Mouse (Mus musculus) forebrain, embryonic 14.5 days (tissue): ENCODE results near the gene Olfr95. TPM values are rescaled to one million over a fixed set of nuclear protein-coding genes. Genes with fewer than 3 reads are reported as not detected.

ENCODE experiments used
- ATAC-seq: fragments of 200-750 bp; cut with Nextera tagmentation; 2 replicates; pipeline ENCODE4 v1.8.0; 2017; ENCODE audit warnings: mild to moderate bottlenecking, moderate library complexity
- DNase-seq: peaks from one replicate; pipeline ENCODE4 v3.0.0-alpha.2; 2015; ENCODE audit warnings: low spot score
- H3K27ac ChIP-seq: fragments of 300-500 bp; sonication (generic); 2 replicates; pipeline ENCODE4 v1.5.1; 2014; ENCODE audit warnings: low read depth, mild to moderate bottlenecking, control low read depth, low read length, moderate library complexity
- H3K27me3 ChIP-seq: fragments of 300-500 bp; sonication (generic); replicated peaks from 2 replicates; pipeline ENCODE4 v1.6.1; 2014; ENCODE audit warnings: low read length, control low read depth, mixed read lengths; ENCODE audit not compliant: control insufficient read depth, insufficient read depth
- H3K36me3 ChIP-seq: fragments of 300-500 bp; sonication (generic); 2 replicates; pipeline ENCODE4 v1.6.1; 2014; ENCODE audit warnings: low read length, control low read depth; ENCODE audit not compliant: control insufficient read depth, insufficient read depth
- H3K4me1 ChIP-seq: fragments of 300-500 bp; sonication (generic); 2 replicates; pipeline ENCODE4 v1.6.1; 2014; ENCODE audit warnings: antibody characterized with exemption, low read length, control low read depth; ENCODE audit not compliant: control insufficient read depth, insufficient read depth
- H3K4me2 ChIP-seq: fragments of 300-500 bp; sonication (generic); 2 replicates; pipeline ENCODE4 v1.6.1; 2014; ENCODE audit warnings: mild to moderate bottlenecking, control low read depth, low read length
- H3K4me3 ChIP-seq: fragments of 300-500 bp; sonication (generic); 2 replicates; pipeline ENCODE4 v1.5.1; 2014; ENCODE audit warnings: low read depth, low read length, control low read depth
- H3K9ac ChIP-seq: fragments of 300-500 bp; sonication (generic); 2 replicates; pipeline ENCODE4 v1.6.1; 2014; ENCODE audit warnings: mild to moderate bottlenecking, low read length, control low read depth, moderate library complexity
- H3K9me3 ChIP-seq: fragments of 300-500 bp; sonication (generic); replicated peaks from 2 replicates; pipeline ENCODE4 v1.6.1; 2016; ENCODE audit warnings: low read length, control low read depth, mixed read lengths; ENCODE audit not compliant: control insufficient read depth
- WGBS: fragments of 180-500 bp; shearing (Covaris S2); extraction: QIAGEN DNeasy Blood & Tissue Kit; methylation state at CpG from one replicate; pipeline ENCODE4 v1.1.7; 2014; 5-methylcytosine and 5-hydroxymethylcytosine counted together
- polyA plus RNA-seq: library from polyadenylated mRNA; unstranded; fragments of >200 nt; fragmentation: Nextera tagmentation; extraction: Ambion mirVana; gene quantifications from 2 replicates; pipeline ENCODE4 v1.2.1, GENCODE M21; 2014

Gene Olfr95
- polyA plus RNA-seq, 1 experiment from 2014 or later: not detected

DNA sequence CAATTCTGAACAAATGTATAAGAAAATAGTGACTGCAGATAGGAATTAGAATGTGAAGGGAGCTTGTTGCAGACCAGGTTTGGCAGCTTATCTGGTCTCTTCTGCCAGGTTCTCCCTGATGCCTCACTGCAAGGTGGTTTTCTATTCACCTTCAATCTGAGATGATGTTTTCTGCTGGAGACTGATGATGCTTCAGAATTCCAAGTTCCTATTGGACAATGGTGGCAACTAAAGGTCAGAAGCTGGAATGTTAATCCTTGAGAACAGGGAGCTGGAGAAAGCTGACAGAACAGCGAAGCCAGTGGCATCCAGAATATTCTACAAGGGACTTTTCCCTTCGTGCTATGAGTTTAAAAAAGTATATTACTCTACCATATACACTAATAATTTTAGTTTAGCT is 22.2 kb downstream of the Olfr95 start:
- no peak overlapping the region for H3K9ac ChIP-seq
- H3K4me1 ChIP-seq: no peaks in the 10 kb centered on the region
- ATAC-seq: no peak
- WGBS: 29% methylated on average over 2 of the region's 2 CpGs
- H3K36me3 ChIP-seq: no peaks in the 10 kb centered on the region
- H3K4me2 ChIP-seq: no peak overlapping the region
- no peak overlapping the region for H3K4me3 ChIP-seq
- H3K9me3 ChIP-seq: no peaks in the 10 kb centered on the region
- H3K27ac ChIP-seq: no peak overlapping the region
- no peaks in the 10 kb centered on the region for H3K27me3 ChIP-seq
- DNase-seq: peak; percentile 12

DNA sequence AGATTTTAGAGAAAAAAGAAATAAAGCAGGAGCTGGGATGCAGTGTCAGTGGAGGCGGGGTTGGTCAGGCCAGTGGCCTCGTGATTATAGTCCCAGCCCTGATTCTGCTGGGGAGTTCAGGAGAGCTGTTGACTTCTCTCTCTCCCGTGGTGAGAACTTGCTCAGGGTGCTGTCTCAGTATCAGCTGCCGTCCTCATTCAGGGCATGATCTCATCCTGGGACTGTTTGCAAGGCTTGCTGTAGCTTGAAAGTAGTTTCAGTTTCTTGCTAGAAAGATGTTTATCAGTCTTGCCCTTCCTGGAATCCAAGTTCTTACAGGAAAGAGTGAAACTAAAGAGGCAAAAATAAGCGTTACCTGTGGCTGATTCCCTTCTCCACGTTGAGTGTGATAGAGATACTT is 27.4 kb downstream of the Olfr95 start:
- H3K9me3 ChIP-seq: no peaks in the 10 kb centered on the region
- no peaks in the 10 kb centered on the region for H3K36me3 ChIP-seq
- H3K27ac ChIP-seq: no peak overlapping the region
- no peak overlapping the region for H3K9ac ChIP-seq
- H3K4me3 ChIP-seq: no peak overlapping the region
- no peak for DNase-seq
- no peak for ATAC-seq
- H3K4me2 ChIP-seq: no peak overlapping the region
- H3K27me3 ChIP-seq: no peaks in the 10 kb centered on the region
- WGBS: 60% methylated on average over 6 of the region's 6 CpGs
- H3K4me1 ChIP-seq: no peaks in the 10 kb centered on the region

DNA sequence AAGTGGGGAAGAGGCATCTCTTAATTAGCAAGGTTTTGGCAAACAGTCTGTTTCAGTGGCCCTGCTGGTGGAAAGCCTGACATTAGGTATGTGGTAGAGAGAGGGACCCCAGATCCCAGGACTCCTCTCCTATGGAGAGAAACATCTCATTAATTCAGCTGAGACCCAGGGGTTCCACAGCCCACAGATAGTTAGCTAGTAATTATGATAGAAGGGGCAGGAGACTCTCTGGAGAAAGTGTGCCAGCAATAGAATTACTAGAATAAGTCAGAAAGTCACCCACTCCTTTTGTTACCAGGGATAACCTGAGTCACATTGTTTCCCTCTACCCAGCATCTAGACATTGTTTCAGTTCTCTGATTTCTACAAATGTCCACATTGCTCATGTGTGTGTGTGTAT is 51.5 kb downstream of the Olfr95 start, which contains the start of gene Olfr93:
TSS of gene Olfr93 (minus strand) at position 101 of the 400 bp plus-strand sequence.
- DNase-seq (no peak), ATAC-seq (no peak)
- Histone ChIP-seq H3K27me3 (no peaks in the 10 kb centered on the region), H3K27ac (no peak within 1 kb of the TSS), H3K36me3 (no peaks in the 10 kb centered on the region), H3K4me2 (no peak within 1 kb of the TSS), H3K4me3 (no peak within 1 kb of the TSS), H3K9ac (no peak within 1 kb of the TSS), H3K4me1 (no peaks in the 10 kb centered on the region), H3K9me3 (no peaks in the 10 kb centered on the region)

Other genes starting within 250 kb of the Olfr95 start
- 0.35 TPM in 1 of 2 replicates, not detected in the other for gene 2410137M14Rik, start 231.9 kb downstream of the Olfr95 start, polyA plus RNA-seq
- 0.77 and 1.0 TPM in 2 replicates for gene H2-M5, start 223.6 kb downstream of the Olfr95 start, polyA plus RNA-seq
- gene Zfp57, start 212.0 kb downstream of the Olfr95 start, polyA plus RNA-seq: 199 and 268 TPM in 2 replicates
- gene Mog, start 189.7 kb downstream of the Olfr95 start, polyA plus RNA-seq: 0.98 and 1.4 TPM in 2 replicates
- gene Gabbr1, start 167.2 kb downstream of the Olfr95 start, polyA plus RNA-seq: 53.4 and 60.5 TPM in 2 replicates
- not detected in 2 replicates for gene Olfr90, start 124.6 kb downstream of the Olfr95 start, polyA plus RNA-seq
- not detected in 2 replicates for gene Olfr91, start 114.8 kb downstream of the Olfr95 start, polyA plus RNA-seq
- gene Olfr92, start 93.0 kb downstream of the Olfr95 start, polyA plus RNA-seq: not detected in 2 replicates
- not detected in 2 replicates for gene Olfr93, start 51.6 kb downstream of the Olfr95 start, polyA plus RNA-seq
- not detected in 2 replicates for gene Ubd, start 19.2 kb downstream of the Olfr95 start, polyA plus RNA-seq
- not detected in 2 replicates for gene Olfr94, start 12.1 kb downstream of the Olfr95 start, polyA plus RNA-seq
- not detected in 2 replicates for gene Olfr96, start 7.0 kb upstream of the Olfr95 start, polyA plus RNA-seq
- not detected in 2 replicates for gene Olfr97, start 24.2 kb upstream of the Olfr95 start, polyA plus RNA-seq
- not detected in 2 replicates for gene Olfr98, start 50.6 kb upstream of the Olfr95 start, polyA plus RNA-seq
- gene H2-M3, start 57.1 kb upstream of the Olfr95 start, polyA plus RNA-seq: 1.1 and 1.2 TPM in 2 replicates
- not detected in 2 replicates for gene Olfr99, start 70.3 kb upstream of the Olfr95 start, polyA plus RNA-seq
- not detected in 2 replicates for gene Olfr101, start 91.2 kb upstream of the Olfr95 start, polyA plus RNA-seq
- not detected in 2 replicates for gene Olfr102, start 103.9 kb upstream of the Olfr95 start, polyA plus RNA-seq
- gene Olfr103, start 126.6 kb upstream of the Olfr95 start, polyA plus RNA-seq: not detected in 2 replicates
- gene Olfr104-ps, start 146.5 kb upstream of the Olfr95 start, polyA plus RNA-seq: not detected in 2 replicates
- gene Olfr105-ps, start 165.9 kb upstream of the Olfr95 start, polyA plus RNA-seq: not detected in 2 replicates
- gene Olfr106-ps, start 177.3 kb upstream of the Olfr95 start, polyA plus RNA-seq: not detected in 2 replicates
- not detected in 2 replicates for gene Olfr107, start 186.1 kb upstream of the Olfr95 start, polyA plus RNA-seq
- gene Olfr108, start 232.4 kb upstream of the Olfr95 start, polyA plus RNA-seq: not detected in 2 replicates
- gene Olfr109, start 245.8 kb upstream of the Olfr95 start, polyA plus RNA-seq: not detected in 2 replicates